ENCODE assay signal across 38 mouse cellular contexts in genomic region chr6:73499631-73500030, GRCm38 (mm10). TPM values are rescaled to one million over a fixed set of nuclear protein-coding genes. Genes with fewer than 3 reads are reported as not detected.
"Had no signal": no experiment of that assay in that cellular context is flagged by ENCODE, and none has a peak within 500 bp of the region (broad histone marks: within the 10 kb centered on the region; RNA-seq: fewer than 3 reads in every experiment).

No protein-coding gene starts in this region.

- H3K4me3 ChIP-seq: embryonic facial prominence, embryonic 10.5 days; embryonic facial prominence, embryonic 12.5 days; embryonic facial prominence, embryonic 13.5 days; embryonic facial prominence, embryonic 15.5 days; erythroblast, embryonic 14.5 days; forebrain, embryonic 10.5 days; forebrain, embryonic 12.5 days; forebrain, embryonic 13.5 days; forebrain, embryonic 15.5 days; gastrocnemius, adult 2 months; heart, adult 2 months had no signal

- H3K36me3 ChIP-seq: embryonic facial prominence, embryonic 10.5 days; embryonic facial prominence, embryonic 12.5 days; embryonic facial prominence, embryonic 13.5 days; embryonic facial prominence, embryonic 15.5 days; forebrain, embryonic 10.5 days; forebrain, embryonic 12.5 days; forebrain, embryonic 15.5 days had no signal

- H3K4me2 ChIP-seq: embryonic facial prominence, embryonic 12.5 days; embryonic facial prominence, embryonic 13.5 days; embryonic facial prominence, embryonic 15.5 days; forebrain, embryonic 12.5 days; forebrain, embryonic 13.5 days; forebrain, embryonic 15.5 days had no signal

- H3K9ac ChIP-seq: embryonic facial prominence, embryonic 12.5 days; embryonic facial prominence, embryonic 13.5 days; embryonic facial prominence, embryonic 15.5 days; forebrain, embryonic 12.5 days; forebrain, embryonic 13.5 days; forebrain, embryonic 15.5 days; forebrain, postnatal 0 days had no signal

- H3K27ac ChIP-seq: embryonic facial prominence, embryonic 10.5 days; embryonic facial prominence, embryonic 12.5 days; embryonic facial prominence, embryonic 13.5 days; embryonic facial prominence, embryonic 15.5 days; forebrain, embryonic 10.5 days; forebrain, embryonic 12.5 days; forebrain, embryonic 13.5 days; forebrain, embryonic 15.5 days; gastrocnemius, adult 2 months; heart, adult 2 months had no signal

- DNase-seq: cerebellum, adult 2 months; cerebellum, adult 8-10 months; cerebellum, adult 9-10 months; cerebellum, adult 9-11 months; cerebellum, postnatal 25 days; cerebellum, postnatal 36 days; embryo, embryonic 11 days; forebrain, postnatal 0 days; gastrocnemius, adult 2 months; gastrocnemius, postnatal 10 days; gastrocnemius, postnatal 14 days; gastrocnemius, postnatal 25 days; gastrocnemius, postnatal 36 days; heart, adult 11 months; heart, adult 18-20 months; heart, adult 2 months had no signal

- ATAC-seq: forebrain, embryonic 13.5 days; forebrain, embryonic 14.5 days; forebrain, embryonic 15.5 days; forebrain, embryonic 16.5 days; forebrain, postnatal 0 days had no signal

- H3K9me3 ChIP-seq: embryonic facial prominence, embryonic 10.5 days; embryonic facial prominence, embryonic 12.5 days; embryonic facial prominence, embryonic 13.5 days; embryonic facial prominence, embryonic 15.5 days; forebrain, embryonic 10.5 days; forebrain, embryonic 12.5 days; forebrain, embryonic 13.5 days; forebrain, embryonic 15.5 days had no signal

- H3K4me1 ChIP-seq: embryonic facial prominence, embryonic 10.5 days; embryonic facial prominence, embryonic 12.5 days; embryonic facial prominence, embryonic 13.5 days; embryonic facial prominence, embryonic 15.5 days; forebrain, embryonic 10.5 days; forebrain, embryonic 12.5 days had no signal

- H3K27me3 ChIP-seq: embryonic facial prominence, embryonic 12.5 days; embryonic facial prominence, embryonic 13.5 days; embryonic facial prominence, embryonic 15.5 days; forebrain, embryonic 12.5 days; forebrain, embryonic 13.5 days; forebrain, embryonic 15.5 days had no signal

RNA-seq across cellular contexts. Expression of gene 4931417E11Rik, which starts 30.2 kb away (rescaled TPM):
- total RNA-seq: common myeloid progenitor, adult 5-6 weeks; forebrain, postnatal 0 days; gastrocnemius, adult 18-20 months; gastrocnemius, adult 2 months; gastrocnemius, adult 8-10 months; gastrocnemius, postnatal 10 days; gastrocnemius, postnatal 14 days; gastrocnemius, postnatal 25 days; gastrocnemius, postnatal 36 days; gastrocnemius, postnatal 4 days; granulocyte monocyte progenitor cell, adult 5-6 weeks; heart, adult 18-20 months; heart, adult 2 months had no signal
- polyA plus RNA-seq: cerebellum, adult 2 months; cortical plate, adult 2 months; embryonic facial prominence, embryonic 10.5 days; embryonic facial prominence, embryonic 11.5 days; embryonic facial prominence, embryonic 12.5 days; embryonic facial prominence, embryonic 13.5 days; embryonic facial prominence, embryonic 14.5 days; embryonic facial prominence, embryonic 15.5 days; erythroblast, embryonic 14.5 days; forebrain, embryonic 10.5 days; forebrain, embryonic 11.5 days; forebrain, embryonic 12.5 days; forebrain, embryonic 13.5 days; forebrain, embryonic 14.5 days; forebrain, embryonic 15.5 days; forebrain, embryonic 16.5 days; forebrain, postnatal 0 days; frontal cortex, adult 2 months; gonadal fat pad, adult 2 months; heart, adult 2 months had no signal
